Mouse (Mus musculus) midbrain, embryonic 12.5 days (tissue): ENCODE results near the gene Polr3g. TPM values are rescaled to one million over a fixed set of nuclear protein-coding genes. Genes with fewer than 3 reads are reported as not detected.
"Not testable (repeated sequence)": the region's sequence is repeated elsewhere in the genome, so short reads cannot be mapped to it uniquely, and the experiment has no call there.

Experiments
- ATAC-seq: fragments of 200-750 bp; cut with Nextera tagmentation; 2 replicates; pipeline ENCODE4 v1.8.0; 2017; ENCODE audit warnings: low read depth, moderate TSS enrichment, moderate library complexity; ENCODE audit not compliant: low FRiP score
- H3K27ac ChIP-seq: fragments of 300-500 bp; sonication (generic); replicated peaks from 2 replicates; pipeline ENCODE4 v1.5.1; 2016; ENCODE audit warnings: mild to moderate bottlenecking
- H3K27me3 ChIP-seq: fragments of 300-500 bp; sonication (generic); 2 replicates; pipeline ENCODE4 v1.6.1; 2016; ENCODE audit warnings: mild to moderate bottlenecking
- H3K36me3 ChIP-seq: fragments of 300-500 bp; sonication (generic); 2 replicates; pipeline ENCODE4 v1.6.1; 2016
- H3K4me1 ChIP-seq: fragments of 300-500 bp; sonication (generic); 2 replicates; pipeline ENCODE4 v1.6.1; 2016
- H3K4me2 ChIP-seq: fragments of 300-500 bp; sonication (generic); replicated peaks from 2 replicates; pipeline ENCODE4 v1.6.1; 2016; ENCODE audit warnings: mild to moderate bottlenecking, moderate library complexity
- H3K4me3 ChIP-seq: fragments of 300-500 bp; sonication (generic); 2 replicates; pipeline ENCODE4 v1.5.1; 2016; ENCODE audit warnings: mild to moderate bottlenecking
- H3K9ac ChIP-seq: fragments of 300-500 bp; sonication (generic); replicated peaks from 2 replicates; pipeline ENCODE4 v1.6.1; 2016; ENCODE audit warnings: mild to moderate bottlenecking, moderate library complexity
- H3K9me3 ChIP-seq: fragments of 300-500 bp; sonication (generic); 2 replicates; pipeline ENCODE4 v1.6.1; 2016; ENCODE audit warnings: mild to moderate bottlenecking
- WGBS: fragments of 180-500 bp; shearing (Covaris S2); methylation state at CpG from one replicate; pipeline ENCODE4 v1.1.7; 2016; 5-methylcytosine and 5-hydroxymethylcytosine counted together
- polyA plus RNA-seq: library from polyadenylated mRNA; unstranded; fragments of >200 nt; fragmentation: Nextera tagmentation; extraction: Ambion mirVana; gene quantifications from 2 replicates; pipeline ENCODE4 v1.2.1, GENCODE M21; 2016

The Polr3g gene
- polyA plus RNA-seq, 1 experiment from 2014 or later: 10.5 TPM

GRCm38 (mm10) chr13:81684258-81684657 lies 26.6 kb downstream of the Polr3g start:
- 91% methylated on average over 5 of the region's 5 CpGs for WGBS
- Histone ChIP-seq H3K27ac (no peak overlapping the region), H3K4me3 (no peak overlapping the region), H3K4me2 (no peak overlapping the region), H3K9me3 (no peaks in the 10 kb centered on the region), H3K27me3 (no peaks in the 10 kb centered on the region), H3K36me3 (no peaks in the 10 kb centered on the region), H3K4me1 (peaks cover 3% of the 10 kb centered on the region; the same call in 1 of the 2 replicates), H3K9ac (no peak overlapping the region)
- ATAC-seq: no peak

- Histone ChIP-seq H3K9ac (no peak overlapping the region), H3K4me1 (peaks cover 8% of the 10 kb centered on the region), H3K4me2 (no peak overlapping the region), H3K9me3 (no peaks in the 10 kb centered on the region), H3K4me3 (no peak overlapping the region), H3K36me3 (no peaks in the 10 kb centered on the region), H3K27me3 (no peaks in the 10 kb centered on the region), H3K27ac (no peak overlapping the region)
- 93% methylated on average over 3 of the region's 3 CpGs for WGBS
- no peak for ATAC-seq
Observed at GRCm38 (mm10) chr13:81683107-81683506, 27.7 kb downstream of the Polr3g start.

GRCm38 (mm10) chr13:81675333-81675732 lies 35.5 kb downstream of the Polr3g start:
- Histone ChIP-seq H3K27me3 (no peaks in the 10 kb centered on the region), H3K4me2 (no peak overlapping the region), H3K4me1 (peaks cover 5% of the 10 kb centered on the region; the same call in 1 of the 2 replicates), H3K36me3 (peaks cover 12% of the 10 kb centered on the region), H3K4me3 (no peak overlapping the region), H3K27ac (no peak overlapping the region), H3K9ac (no peak overlapping the region), H3K9me3 (no peaks in the 10 kb centered on the region)
- WGBS: 89% methylated on average over 8 of the region's 8 CpGs
- ATAC-seq: no peak

- Histone ChIP-seq H3K9ac (no peak overlapping the region), H3K27me3 (no peaks in the 10 kb centered on the region), H3K9me3 (no peaks in the 10 kb centered on the region), H3K4me2 (no peak overlapping the region), H3K27ac (no peak overlapping the region), H3K36me3 (peaks cover 44% of the 10 kb centered on the region), H3K4me3 (no peak overlapping the region), H3K4me1 (no peaks in the 10 kb centered on the region)
- WGBS: 93% methylated on average over 5 of the region's 5 CpGs
- no peak for ATAC-seq
Observed at GRCm38 (mm10) chr13:81667713-81668112, 43.1 kb downstream of the Polr3g start.

- H3K9me3 ChIP-seq: no peaks in the 10 kb centered on the region
- H3K27ac ChIP-seq: no peak overlapping the region
- H3K4me2 ChIP-seq: no peak overlapping the region
- ATAC-seq: no peak
- no peak overlapping the region for H3K4me3 ChIP-seq
- no peaks in the 10 kb centered on the region for H3K27me3 ChIP-seq
- peaks cover 43% of the 10 kb centered on the region for H3K36me3 ChIP-seq
- H3K9ac ChIP-seq: no peak overlapping the region
- no peaks in the 10 kb centered on the region for H3K4me1 ChIP-seq
- WGBS: 90% methylated on average over 5 of the region's 5 CpGs
Observed at GRCm38 (mm10) chr13:81664331-81664698, 46.5 kb downstream of the Polr3g start.

GRCm38 (mm10) chr13:81663566-81664330 lies 47.1 kb downstream of the Polr3g start:
- Histone ChIP-seq H3K4me1 (peaks cover 3% of the 10 kb centered on the region; the same call in 1 of the 2 replicates), H3K4me3 (no peak overlapping the region), H3K9me3 (no peaks in the 10 kb centered on the region), H3K9ac (no peak overlapping the region), H3K36me3 (peaks cover 38% of the 10 kb centered on the region), H3K27ac (no peak overlapping the region), H3K27me3 (no peaks in the 10 kb centered on the region), H3K4me2 (no peak overlapping the region)
- 86% methylated on average over 12 of the region's 12 CpGs for WGBS
- peak; percentile 27; the same call in 1 of the 2 replicates for ATAC-seq

GRCm38 (mm10) chr13:81658053-81658752 lies 52.6 kb downstream of the Polr3g start:
- H3K27ac ChIP-seq: peak overlapping the region; percentile 95
- H3K4me3 ChIP-seq: peak overlapping the region; percentile 71
- H3K36me3 ChIP-seq: peaks cover 4% of the 10 kb centered on the region; the same call in 1 of the 2 replicates
- no peaks in the 10 kb centered on the region; the same call in 1 of the 2 replicates for H3K9me3 ChIP-seq
- H3K4me1 ChIP-seq: peaks cover 13% of the 10 kb centered on the region
- peak overlapping the region; percentile 65 for H3K4me2 ChIP-seq
- 8% methylated on average over 21 of the region's 21 CpGs for WGBS
- H3K27me3 ChIP-seq: no peaks in the 10 kb centered on the region
- ATAC-seq: no peak
- H3K9ac ChIP-seq: peak overlapping the region; percentile 67

GRCm38 (mm10) chr13:81657351-81658052 lies 53.3 kb downstream of the Polr3g start, which contains the start of gene Lysmd3:
Gene Lysmd3, plus strand, starts transcription at chr13:81657663.
- under 1% methylated on average over 73 of the region's 73 CpGs for WGBS
- ATAC-seq: peak; percentile 98
- H3K4me3 ChIP-seq: peak within 1 kb of the TSS; percentile 71

GRCm38 (mm10) chr13:81657008-81657350 lies 53.8 kb downstream of the Polr3g start:
- whole genome bisulfite sequencing: 10% methylated on average over 5 of the region's 5 CpGs
- 0 out of 2 replicates have a peak, but pooled peaks have one; percentile 1 for ATAC-seq

More at GRCm38 (mm10) chr13:81657351-81658052, 53.3 kb downstream of the Polr3g start, which contains the start of gene Lysmd3:
- H3K4me1 ChIP-seq: peaks cover 13% of the 10 kb centered on the region
- peak within 1 kb of the TSS; percentile 95 for H3K27ac ChIP-seq
- H3K9me3 ChIP-seq: no peaks in the 10 kb centered on the region; the same call in 1 of the 2 replicates
- peaks cover 4% of the 10 kb centered on the region; the same call in 1 of the 2 replicates for H3K36me3 ChIP-seq
- H3K9ac ChIP-seq: peak within 1 kb of the TSS; percentile 67
- H3K27me3 ChIP-seq: no peaks in the 10 kb centered on the region
- peak within 1 kb of the TSS; percentile 65 for H3K4me2 ChIP-seq

GRCm38 (mm10) chr13:81656091-81656850 lies 54.5 kb downstream of the Polr3g start:
- 5% methylated on average over 14 of the region's 14 CpGs for WGBS
- H3K4me1 ChIP-seq: peaks cover 13% of the 10 kb centered on the region
- no peak overlapping the region for H3K9ac ChIP-seq
- no peaks in the 10 kb centered on the region for H3K36me3 ChIP-seq
- H3K27ac ChIP-seq: peak overlapping the region; percentile 95
- no peaks in the 10 kb centered on the region for H3K27me3 ChIP-seq
- no peak overlapping the region for H3K4me3 ChIP-seq
- ATAC-seq: peak; percentile 42
- H3K9me3 ChIP-seq: no peaks in the 10 kb centered on the region; the same call in 1 of the 2 replicates
- peak overlapping the region; percentile 65 for H3K4me2 ChIP-seq

More at GRCm38 (mm10) chr13:81657008-81657350, 53.8 kb downstream of the Polr3g start:
- Histone ChIP-seq H3K36me3 (peaks cover 4% of the 10 kb centered on the region; the same call in 1 of the 2 replicates), H3K4me1 (peaks cover 13% of the 10 kb centered on the region), H3K9ac (0 out of 2 replicates have a peak overlapping the region, but pooled peaks have one; percentile 67), H3K9me3 (no peaks in the 10 kb centered on the region; the same call in 1 of the 2 replicates), H3K4me3 (peak overlapping the region; percentile 71), H3K27ac (peak overlapping the region; percentile 95), H3K27me3 (no peaks in the 10 kb centered on the region), H3K4me2 (peak overlapping the region; percentile 65)

- not testable (repeated sequence) for H3K27ac ChIP-seq, H3K9ac ChIP-seq, H3K4me1 ChIP-seq, ATAC-seq, H3K9me3 ChIP-seq, H3K4me2 ChIP-seq, H3K4me3 ChIP-seq, H3K27me3 ChIP-seq, H3K36me3 ChIP-seq
- WGBS: 81% methylated on average over 5 of the region's 6 CpGs
Observed at GRCm38 (mm10) chr13:81650382-81650781, 60.4 kb downstream of the Polr3g start.
